ENCODE assay signal across 24 mouse cellular contexts in genomic region chr6:17978881-17979280, GRCm38 (mm10). TPM values are rescaled to one million over a fixed set of nuclear protein-coding genes. Genes with fewer than 3 reads are reported as not detected.
DNase-seq lines count a peak whose midpoint lies in the region; ATAC-seq and TF ChIP-seq lines count a peak whose summit lies in the region.
"Had no signal": no experiment of that assay in that cellular context is flagged by ENCODE, and none has a peak within 500 bp of the region (broad histone marks: within the 10 kb centered on the region; RNA-seq: fewer than 3 reads in every experiment).

No protein-coding gene starts in this region.

- no peak overlapping the region for H3K9ac ChIP-seq in lung, postnatal 0 days (replicated peaks; ENCODE audit: low read depth)
- H3K9ac ChIP-seq: heart, embryonic 13.5 days; hindbrain, embryonic 12.5 days; hindbrain, embryonic 15.5 days had no signal

- no peaks in the 10 kb centered on the region for H3K9me3 ChIP-seq in lung, postnatal 0 days (ENCODE audit: low read length)
- H3K9me3 ChIP-seq: heart, embryonic 10.5 days; heart, embryonic 13.5 days; hindbrain, embryonic 12.5 days; hindbrain, embryonic 15.5 days had no signal

- no peaks in the 10 kb centered on the region for H3K36me3 ChIP-seq in lung, postnatal 0 days (ENCODE audit: insufficient read depth, low read length)
- H3K36me3 ChIP-seq: heart, embryonic 10.5 days; heart, embryonic 13.5 days; hindbrain, embryonic 12.5 days; hindbrain, embryonic 15.5 days had no signal

- H3K4me1 ChIP-seq in lung, postnatal 0 days (ENCODE audit: insufficient read depth, low read depth, low read length): no peaks in the 10 kb centered on the region
- H3K4me1 ChIP-seq in lung, adult 2 months (ENCODE audit: control insufficient read depth, insufficient read depth, low read length): no peaks in the 10 kb centered on the region
- H3K4me1 ChIP-seq: heart, embryonic 10.5 days; heart, embryonic 13.5 days; hindbrain, embryonic 12.5 days; hindbrain, embryonic 15.5 days had no signal

- no peak overlapping the region for H3K4me2 ChIP-seq in lung, postnatal 0 days (replicated peaks; ENCODE audit: low read depth, low read length)
- H3K4me2 ChIP-seq: heart, embryonic 13.5 days; hindbrain, embryonic 12.5 days; hindbrain, embryonic 15.5 days had no signal

- DNase-seq in lung, postnatal 0 days (ENCODE audit: low spot score): peak; percentile 74
- no peak for DNase-seq in lung, adult 2 months
- peak; percentile 90 for DNase-seq in Muller cell, postnatal 12 days (ENCODE audit: inconsistent ontology term)
- peak; percentile 57 for DNase-seq in brain, adult 2 months (ENCODE audit: low read depth, low spot score)
- peak; percentile 44 for DNase-seq in telencephalon, adult 2 months (ENCODE audit: low read depth, low spot score)
- DNase-seq in heart, postnatal 36 days: no peak
- no peak for DNase-seq in spleen, adult 18-20 months
- DNase-seq: adrenal gland, adult 8-10 months; adrenal gland, postnatal 25 days; cerebellum, adult 18-20 months; cerebellum, adult 9-10 months; cerebellum, postnatal 14 days; gastrocnemius, postnatal 25 days; heart, adult 18-20 months; heart, postnatal 14 days had no signal

- intact Hi-C loops in heart, postnatal 36 days (cut with DNase I): no loop called here

- peak; percentile 57; the same call in 1 of the 2 replicates for ATAC-seq in lung, postnatal 0 days
- ATAC-seq: CD4-positive, CD25-positive, alpha-beta regulatory T cell, adult 4 months; forebrain, embryonic 16.5 days; intestine, postnatal 0 days had no signal

- TF ChIP-seq EP300 in lung, postnatal 0 days (IDR thresholded peaks at IDR 0.05): no peak

- TF ChIP-seq POLR2A in lung, adult 2 months (IDR thresholded peaks at IDR 0.05; ENCODE audit: borderline replicate concordance, extremely low read depth, low read depth, low read length): no peak

- 63% methylated on average over 3 of the region's 3 CpGs for WGBS in lung, postnatal 0 days
- WGBS in lung, adult 2 months: 74% methylated on average over 3 of the region's 3 CpGs

- no peak for TF ChIP-seq CTCF in lung, postnatal 0 days (IDR thresholded peaks at IDR 0.05)
- no peak for TF ChIP-seq CTCF in lung, adult 2 months (IDR thresholded peaks at IDR 0.05; ENCODE audit: insufficient read depth, low read length)

- no peak overlapping the region for H3K4me3 ChIP-seq in lung, postnatal 0 days (ENCODE audit: low read depth, low read length)
- no peak overlapping the region for H3K4me3 ChIP-seq in lung, adult 2 months (replicated peaks; ENCODE audit: extremely low read depth, low read depth, low read length)
- H3K4me3 ChIP-seq: heart, embryonic 10.5 days; heart, embryonic 13.5 days; hindbrain, embryonic 12.5 days; hindbrain, embryonic 15.5 days had no signal

- no peaks in the 10 kb centered on the region for H3K27me3 ChIP-seq in lung, postnatal 0 days (replicated peaks; ENCODE audit: insufficient read depth, low read length)
- H3K27me3 ChIP-seq: heart, embryonic 13.5 days; hindbrain, embryonic 12.5 days; hindbrain, embryonic 15.5 days had no signal

- no peak overlapping the region for H3K27ac ChIP-seq in lung, postnatal 0 days (ENCODE audit: low read length)
- H3K27ac ChIP-seq: heart, embryonic 10.5 days; heart, embryonic 13.5 days; hindbrain, embryonic 12.5 days; hindbrain, embryonic 15.5 days had no signal

RNA-seq across cellular contexts. Expression of gene Wnt2, which starts 51.5 kb away (rescaled TPM):
- polyA plus RNA-seq in lung, postnatal 0 days (2015; fragmentation: Nextera tagmentation; extraction: Ambion mirVana): 54.6 and 56.1 TPM in 2 replicates
- polyA plus RNA-seq in lung, adult 2 months (2012; rRNA removed): 14.8 and 15.0 TPM in 2 replicates
- total RNA-seq in heart, postnatal 36 days (2021): under 1 TPM; 0.68 to 0.94 TPM
- total RNA-seq: hematopoietic stem cell, adult 5-6 weeks; MEL had no signal
- polyA plus RNA-seq: CD4-positive, CD25-positive, alpha-beta regulatory T cell, adult 4 months; hindbrain, embryonic 15.5 days had no signal

Comparison
In these comparisons a context has a peak if more than half of its experiments do, and no peak if none do; other contexts are left out.
1. DNase-seq: peak in lung, postnatal 0 days (single experiment), Muller cell, postnatal 12 days (single experiment), brain, adult 2 months (single experiment) and telencephalon, adult 2 months (single experiment); none in lung, adult 2 months (single experiment), heart, postnatal 36 days (0 of 2) and spleen, adult 18-20 months (0 of 2).